Mouse (Mus musculus) lung, adult 18-20 months (tissue): ENCODE measurements at regions not wholly inside any gene's neighbourhood (a gene's known extent, or its start where the extent isn't known, plus 50 kb on each side); places are given as distances from the start of the nearest gene placed in this dataset.
A peak's percentile ranks its signal among the peaks of the same experiment; 100 is the strongest.

Source experiments
- DNase-seq, 2 experiments: peaks; one replicate each; pipeline ENCODE4 v3.0.0; 2022; ENCODE audit warnings: mixed read lengths in 2 of 2

- peak in 1 of 2 experiments; percentile 10 for DNase-seq
These were observed 411.2 kb downstream of the Ipo11 start for GRCm38 (mm10) chr13:106525406-106526206.

GRCm38 (mm10) chr13:106514510-106515169, 422.1 kb downstream of the Ipo11 start:
- DNase-seq = no peak

DNA sequence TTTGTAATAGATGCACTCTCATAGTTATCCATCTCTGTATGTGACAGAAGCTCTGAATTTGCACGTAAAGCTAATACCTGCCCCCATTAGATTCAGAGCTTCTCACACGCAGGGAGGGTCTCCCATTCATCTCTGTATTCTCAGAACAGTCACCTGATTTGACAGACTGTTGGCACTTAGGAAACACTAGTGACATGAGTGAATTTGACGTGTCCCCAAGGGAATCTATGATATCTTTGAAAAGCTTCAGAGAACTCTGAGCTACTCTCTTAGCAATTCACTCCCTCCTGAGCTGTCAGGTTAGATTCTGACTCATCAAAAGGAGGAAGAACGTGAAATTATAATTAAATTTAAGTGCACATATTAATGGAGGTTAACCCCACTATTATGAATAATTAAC, 423.1 kb downstream of the Ipo11 start:
- DNase-seq = no peak

DNA sequence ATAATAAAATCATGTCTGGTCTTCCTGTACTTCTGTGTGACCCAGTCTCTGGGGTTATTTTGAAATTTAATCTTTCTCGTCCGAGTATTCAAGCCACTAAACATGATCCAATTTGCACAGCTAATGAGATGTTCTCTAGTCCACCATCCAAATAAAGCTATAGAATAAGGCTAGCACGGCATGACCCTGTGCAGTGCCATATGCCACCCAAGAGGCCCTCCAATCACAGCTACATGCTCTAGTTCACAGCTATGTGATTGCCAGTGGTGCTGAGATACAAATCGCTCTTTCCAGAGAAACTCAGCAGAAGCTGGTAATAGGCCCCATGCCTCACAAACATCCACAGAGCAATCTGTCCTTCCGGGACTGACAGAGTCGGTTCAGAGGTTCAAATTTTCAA, 426.3 kb downstream of the Ipo11 start:
- no peak for DNase-seq

GRCm38 (mm10) chr13:106501273-106501672, 435.5 kb downstream of the Ipo11 start:
- DNase-seq = peak in 1 of 2 experiments; percentile 0

DNA sequence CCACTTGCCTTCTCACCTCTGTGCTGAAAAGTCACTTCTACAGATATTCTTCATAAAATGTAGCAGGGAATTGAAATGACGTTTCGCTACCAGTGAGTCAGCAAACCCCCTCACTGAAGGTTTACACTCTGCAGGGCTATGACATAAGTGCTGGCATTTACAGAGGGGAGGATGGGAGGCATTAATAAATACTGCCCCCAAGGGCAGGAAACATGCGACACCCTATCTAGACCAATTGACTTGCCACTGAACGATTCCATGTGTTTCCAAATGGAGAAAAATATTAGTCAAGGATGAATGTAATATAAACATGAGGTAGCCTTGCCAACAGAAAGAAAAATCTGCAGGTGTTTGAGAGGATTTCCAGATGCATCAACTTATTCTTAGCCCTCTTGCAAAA, 465.5 kb downstream of the Ipo11 start:
- no peak for DNase-seq

DNA sequence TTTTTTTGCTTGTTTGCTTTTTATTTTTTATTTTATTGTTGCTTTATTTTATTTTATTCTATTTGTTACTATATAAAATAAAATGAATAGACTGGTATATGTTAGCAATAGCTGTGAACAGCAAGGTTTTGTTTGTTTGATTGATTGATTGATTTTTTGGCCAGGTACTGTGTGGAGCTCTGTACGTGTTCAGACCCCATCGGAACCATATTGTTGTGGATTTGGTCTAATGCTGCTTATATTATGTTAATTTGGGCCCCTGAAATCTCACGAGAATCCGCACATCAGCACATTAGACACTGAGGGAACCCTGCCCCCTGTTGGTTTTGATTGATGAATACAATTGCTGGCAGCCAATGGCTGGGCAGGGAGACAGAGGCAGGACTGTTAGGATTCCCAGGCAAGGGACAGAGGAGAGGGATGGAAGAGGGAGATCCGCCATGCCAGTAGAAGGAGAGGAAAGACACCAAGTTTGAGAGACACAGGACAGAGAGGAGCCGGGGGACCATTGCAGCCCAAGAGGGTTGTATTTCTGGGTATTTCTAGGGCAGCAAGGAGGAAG, 482.3 kb downstream of the Ipo11 start:
- no peak for DNase-seq

- no peak for DNase-seq
These were observed 504.6 kb downstream of the Ipo11 start for GRCm38 (mm10) chr13:106432165-106432564.

DNA sequence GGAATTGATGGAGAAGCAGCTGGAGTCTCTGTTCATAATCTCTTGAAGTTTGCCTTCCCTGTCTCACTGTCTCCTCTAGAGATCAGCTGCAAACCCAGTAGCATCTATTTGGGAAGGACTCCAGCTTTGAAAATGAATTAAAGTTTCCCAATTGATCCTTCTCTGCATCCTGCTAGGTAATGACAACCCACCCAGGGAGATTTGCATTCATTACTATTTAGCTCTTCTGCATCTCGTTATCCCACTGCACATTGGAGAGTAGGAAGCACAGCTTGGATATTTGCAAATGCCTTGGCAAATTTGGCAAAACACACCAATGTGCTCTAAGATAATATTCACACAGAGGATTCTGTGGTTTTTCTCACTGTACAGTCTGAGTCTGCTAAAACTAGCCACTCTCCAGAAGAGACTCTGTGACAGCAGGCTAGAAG, 530.1 kb downstream of the Ipo11 start:
- no peak for DNase-seq

DNA sequence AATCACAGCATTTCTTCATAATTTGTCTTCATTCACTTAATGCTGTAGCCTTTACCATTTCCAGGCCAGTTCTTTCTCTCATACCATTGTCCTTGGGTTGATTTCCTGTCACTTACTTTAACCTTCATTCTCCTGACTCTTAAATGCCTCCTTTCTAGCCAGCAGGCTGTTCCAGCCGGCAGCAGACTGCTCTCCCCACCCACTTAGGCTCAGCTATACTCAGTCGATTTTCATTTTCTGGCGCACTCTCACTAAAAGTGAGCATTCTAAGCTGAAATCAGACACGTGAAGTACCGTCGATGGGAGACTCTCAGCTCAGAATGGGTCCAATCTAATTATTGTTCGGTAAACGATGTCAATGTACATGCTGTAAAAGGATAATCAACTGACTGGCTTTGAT, 544.1 kb downstream of the Ipo11 start:
- DNase-seq = no peak

DNA sequence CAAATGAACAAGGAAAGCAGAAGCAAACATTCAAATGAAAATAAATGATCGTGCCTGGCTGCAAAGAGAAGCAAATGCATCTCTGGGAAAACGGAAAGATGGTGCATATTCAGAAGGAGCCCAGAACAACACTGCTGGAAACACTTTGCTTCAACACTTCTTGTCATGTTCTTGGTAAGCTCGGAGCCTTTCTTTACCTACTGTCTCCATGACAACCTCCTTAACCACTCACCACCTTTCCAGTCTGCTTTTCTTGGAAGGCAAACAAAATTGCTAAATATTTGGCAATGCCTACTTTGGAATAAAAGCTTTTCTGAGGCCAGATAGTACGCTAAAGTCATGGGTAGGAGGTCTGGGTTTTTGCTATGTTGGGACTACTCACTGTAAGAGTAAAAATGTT, 548.1 kb downstream of the Ipo11 start:
- no peak for DNase-seq

GRCm38 (mm10) chr13:106367589-106367988, 569.2 kb downstream of the Ipo11 start:
- no peak for DNase-seq

DNA sequence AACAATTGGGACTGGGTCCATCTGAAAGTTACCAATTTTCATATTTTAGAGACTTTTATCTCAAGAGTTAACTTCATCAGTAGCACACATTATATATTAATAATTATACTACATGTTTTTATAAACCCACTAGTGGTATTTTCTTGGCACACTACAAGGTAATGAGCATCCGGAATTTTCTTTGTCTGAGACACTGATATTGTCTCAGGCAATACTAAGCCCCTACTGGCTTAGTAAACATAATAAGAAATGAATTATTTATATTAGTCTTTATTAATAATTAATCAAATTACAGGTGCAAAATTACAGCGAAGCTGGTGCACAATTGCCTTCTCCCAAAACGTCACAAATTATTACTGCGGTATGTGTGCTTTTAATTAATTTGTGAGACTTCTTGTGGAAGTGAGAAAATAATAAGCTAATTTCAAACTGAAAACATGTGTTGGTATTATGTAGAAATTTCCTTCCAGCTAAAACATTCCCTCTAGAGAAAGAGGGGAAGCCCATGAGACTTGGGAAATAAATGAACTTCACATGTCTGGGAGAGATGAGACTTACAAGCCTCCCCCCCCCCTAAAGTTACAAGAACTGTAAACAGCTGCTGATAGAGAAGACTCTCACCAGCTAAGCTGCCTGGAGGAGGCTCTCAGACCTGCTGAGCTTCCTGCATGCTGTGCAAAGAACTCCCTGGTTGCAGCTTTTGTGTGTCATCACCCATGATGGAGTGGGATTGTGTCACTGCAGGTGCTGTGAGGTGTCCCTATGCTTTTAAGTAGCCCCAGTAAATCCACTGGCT, 583.9 kb downstream of the Ipo11 start:
- DNase-seq = no peak

GRCm38 (mm10) chr13:106332025-106332424, 604.7 kb downstream of the Ipo11 start:
- no peak for DNase-seq

GRCm38 (mm10) chr13:106318980-106319379, 617.8 kb downstream of the Ipo11 start:
- DNase-seq = no peak

DNA sequence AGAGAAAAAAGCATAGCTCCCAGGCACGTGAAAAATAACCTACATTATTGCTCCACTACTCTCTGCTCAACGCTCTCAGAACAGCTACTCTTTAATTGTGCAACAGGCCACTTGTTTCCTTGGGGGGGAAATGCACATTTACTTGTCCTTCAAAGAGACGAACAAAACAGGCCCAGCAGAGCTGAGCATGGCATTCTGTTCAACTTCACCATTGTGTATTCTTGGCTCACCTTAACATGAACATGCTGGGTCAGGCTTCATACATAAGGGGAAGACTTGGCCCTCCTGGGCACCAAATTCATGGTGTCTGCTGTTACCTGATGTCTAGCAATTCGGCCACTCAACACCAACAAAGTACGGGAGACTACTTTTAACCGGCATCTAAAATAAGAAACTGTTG, 618.3 kb downstream of the Ipo11 start:
- no peak for DNase-seq

DNA sequence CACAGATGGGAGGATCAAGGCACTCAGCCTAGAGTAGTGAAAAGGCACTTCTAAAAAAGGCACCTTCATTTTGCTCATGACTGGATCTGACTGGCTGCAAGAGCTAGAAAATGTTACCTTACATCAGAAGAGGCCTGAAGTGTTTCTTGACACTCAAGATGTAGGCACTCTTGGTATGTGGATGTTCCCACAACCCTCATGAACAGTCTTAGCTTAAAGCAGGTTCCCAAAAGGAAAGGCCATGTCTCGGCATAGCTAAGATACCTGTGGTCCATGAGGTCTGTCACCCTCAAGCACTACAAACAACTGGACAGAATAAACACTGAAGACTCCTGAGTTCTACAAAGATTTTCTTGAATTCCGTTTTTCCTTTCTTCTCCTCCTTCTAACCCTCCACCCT, 619.5 kb downstream of the Ipo11 start:
- no peak for DNase-seq

GRCm38 (mm10) chr13:106281181-106281580, 655.6 kb downstream of the Ipo11 start:
- DNase-seq = no peak

DNA sequence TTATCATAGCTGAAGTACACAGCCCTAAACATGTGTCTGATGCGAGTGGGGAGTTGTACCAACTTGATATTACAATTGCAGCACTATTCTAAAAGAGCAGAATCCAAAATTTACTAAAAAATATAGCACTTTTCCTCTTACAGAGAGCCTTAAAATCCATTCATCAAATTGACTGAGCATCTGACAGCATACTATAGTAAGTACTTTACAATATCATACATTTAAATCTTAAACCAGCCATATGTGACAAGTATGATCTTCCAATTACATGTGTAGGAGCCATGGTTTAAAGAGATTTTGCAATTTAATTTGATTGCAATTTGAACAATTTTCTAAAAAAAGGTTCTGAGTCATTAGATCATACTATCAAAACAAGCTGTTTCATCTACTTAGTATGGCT, 676.9 kb downstream of the Ipo11 start:
- DNase-seq = no peak
